Mouse (Mus musculus) hindbrain, embryonic 16.5 days (tissue): Measurements from ENCODE around the gene Rufy1. TPM values are rescaled to one million over a fixed set of nuclear protein-coding genes. Genes with fewer than 3 reads are reported as not detected.
"Not testable (repeated sequence)": the region's sequence is repeated elsewhere in the genome, so short reads cannot be mapped to it uniquely, and the experiment has no call there.

ENCODE experiments used
- ATAC-seq: fragments of 200-750 bp; cut with Nextera tagmentation; 2 replicates; pipeline ENCODE4 v1.8.0; 2017; ENCODE audit warnings: moderate TSS enrichment, moderate library complexity
- H3K27ac ChIP-seq: fragments of 300-500 bp; sonication (generic); 2 replicates; pipeline ENCODE4 v1.5.1; 2014; ENCODE audit warnings: low read depth, mild to moderate bottlenecking, control low read depth, low read length, moderate library complexity
- H3K27me3 ChIP-seq: fragments of 300-500 bp; sonication (generic); replicated peaks from 2 replicates; pipeline ENCODE4 v1.6.1; 2014; ENCODE audit warnings: low read length; ENCODE audit not compliant: control insufficient read depth, insufficient read depth
- H3K36me3 ChIP-seq: fragments of 300-500 bp; sonication (generic); 2 replicates; pipeline ENCODE4 v1.6.1; 2014; ENCODE audit warnings: mild to moderate bottlenecking, low read length, moderate library complexity, mixed read lengths; ENCODE audit not compliant: control insufficient read depth, insufficient read depth
- H3K4me1 ChIP-seq: fragments of 300-500 bp; sonication (generic); 2 replicates; pipeline ENCODE4 v1.6.1; 2014; ENCODE audit warnings: low read depth, low read length; ENCODE audit not compliant: control insufficient read depth, insufficient read depth
- H3K4me2 ChIP-seq: fragments of 300-500 bp; sonication (generic); 2 replicates; pipeline ENCODE4 v1.6.1; 2014; ENCODE audit warnings: mild to moderate bottlenecking, low read length, control low read depth, moderate library complexity
- H3K4me3 ChIP-seq: fragments of 300-500 bp; sonication (generic); 2 replicates; pipeline ENCODE4 v1.5.1; 2014; ENCODE audit warnings: mild to moderate bottlenecking, low read length, control low read depth, moderate library complexity
- H3K9ac ChIP-seq: fragments of 300-500 bp; sonication (generic); 2 replicates; pipeline ENCODE4 v1.6.1; 2014; ENCODE audit warnings: low read depth, mild to moderate bottlenecking, control low read depth, low read length, moderate library complexity
- H3K9me3 ChIP-seq: fragments of 300-500 bp; sonication (generic); 2 replicates; pipeline ENCODE4 v1.6.1; 2014; ENCODE audit warnings: mild to moderate bottlenecking, low read length, moderate library complexity; ENCODE audit not compliant: control insufficient read depth
- WGBS: fragments of 180-500 bp; shearing (Covaris S2); extraction: QIAGEN DNeasy Blood & Tissue Kit; methylation state at CpG from one replicate; pipeline ENCODE4 v1.1.7; 2014; 5-methylcytosine and 5-hydroxymethylcytosine counted together
- polyA plus RNA-seq: library from polyadenylated mRNA; unstranded; fragments of >200 nt; fragmentation: Nextera tagmentation; extraction: Ambion mirVana; gene quantifications from 2 replicates; pipeline ENCODE4 v1.2.1, GENCODE M21; 2015

Gene Rufy1
- polyA plus RNA-seq, 1 experiment from 2014 or later = 23.5 TPM

DNA sequence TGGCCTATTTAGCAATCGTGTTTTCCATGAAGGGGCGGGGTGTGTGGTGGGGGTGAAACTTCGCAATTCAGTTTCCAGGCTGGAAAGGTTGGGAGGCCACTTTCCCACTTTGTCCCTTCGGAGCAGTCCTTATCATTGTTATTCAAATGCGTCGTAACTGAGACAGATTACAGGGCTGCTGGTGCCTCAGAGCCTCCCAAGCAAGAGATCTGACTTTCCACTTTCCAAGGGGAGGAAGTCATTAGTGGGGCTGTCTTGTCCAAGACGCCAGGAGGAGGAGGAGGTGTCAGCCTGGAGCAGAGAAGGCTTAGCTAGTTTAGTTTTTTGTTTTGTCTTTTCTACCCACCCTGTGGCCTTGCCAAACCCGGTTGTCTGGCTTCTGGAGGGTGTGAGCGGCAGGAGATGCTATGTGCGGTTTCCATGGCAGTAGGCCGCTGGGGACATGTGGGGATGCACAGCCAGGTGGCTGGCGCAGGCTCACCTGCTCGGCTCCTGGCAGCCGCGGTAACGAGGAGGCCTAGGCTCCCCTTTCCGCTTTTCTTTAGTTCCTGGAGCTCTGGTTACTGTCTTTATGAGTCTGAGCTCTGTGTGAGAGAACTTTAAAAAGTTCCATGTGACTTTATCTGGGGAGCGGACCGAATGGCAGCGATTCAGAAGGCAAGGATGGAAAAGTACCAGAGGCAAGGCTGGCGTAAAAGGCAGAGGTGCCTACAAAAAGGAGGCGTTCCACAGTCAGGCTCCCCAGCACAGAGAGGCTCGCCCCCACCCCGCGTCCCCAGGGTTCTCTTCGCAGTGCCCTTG is 26.4 kb upstream of the Rufy1 start:
- H3K9me3 ChIP-seq = no peaks in the 10 kb centered on the region
- 3% methylated on average over 26 of the region's 26 CpGs for WGBS
- H3K27me3 ChIP-seq = no peaks in the 10 kb centered on the region
- no peak overlapping the region; the same call in 1 of the 2 replicates for H3K9ac ChIP-seq
- H3K36me3 ChIP-seq = no peaks in the 10 kb centered on the region
- peak overlapping the region; percentile 50 for H3K4me2 ChIP-seq
- H3K4me1 ChIP-seq = peaks cover 9% of the 10 kb centered on the region
- peak overlapping the region; percentile 2; the same call in 1 of the 2 replicates for H3K4me3 ChIP-seq
- peak; percentile 83 for ATAC-seq
- 0 out of 2 replicates have a peak overlapping the region, but pooled peaks have one; percentile 64 for H3K27ac ChIP-seq

GRCm38 (mm10) chr11:50456455-50456854 is 25.5 kb upstream of the Rufy1 start:
- 33% methylated on average over 7 of the region's 7 CpGs for WGBS
- Histone ChIP-seq H3K9me3 (no peaks in the 10 kb centered on the region), H3K27ac (no peak overlapping the region), H3K27me3 (no peaks in the 10 kb centered on the region), H3K4me2 (no peak overlapping the region; the same call in 1 of the 2 replicates), H3K36me3 (no peaks in the 10 kb centered on the region), H3K4me3 (no peak overlapping the region), H3K9ac (no peak overlapping the region), H3K4me1 (peaks cover 9% of the 10 kb centered on the region)
- no peak for ATAC-seq

DNA sequence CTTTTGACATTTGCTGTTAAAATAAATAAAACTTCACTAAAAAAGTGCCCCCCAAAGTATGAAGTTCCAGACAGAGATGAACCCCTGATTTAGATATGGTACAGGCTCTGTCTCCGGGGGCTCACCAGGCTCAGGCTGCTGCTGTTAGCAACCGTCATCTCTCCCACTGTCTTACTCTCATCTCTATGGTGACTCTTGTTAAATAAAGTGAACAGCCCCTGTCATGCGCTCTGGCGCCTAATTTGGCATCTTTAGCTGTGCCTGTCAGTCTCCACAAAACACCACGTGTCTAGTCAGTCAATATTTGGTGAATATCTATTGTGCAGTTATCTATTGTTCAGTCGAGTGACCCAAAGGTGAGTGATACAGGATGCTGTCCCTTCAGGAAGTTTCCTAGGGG is 24.0 kb upstream of the Rufy1 start:
- no peak for ATAC-seq
- H3K4me2 ChIP-seq = no peak overlapping the region
- no peak overlapping the region for H3K4me3 ChIP-seq
- H3K9ac ChIP-seq = no peak overlapping the region
- no peak overlapping the region for H3K27ac ChIP-seq
- no peaks in the 10 kb centered on the region for H3K9me3 ChIP-seq
- H3K4me1 ChIP-seq = peaks cover 9% of the 10 kb centered on the region
- no peaks in the 10 kb centered on the region for H3K27me3 ChIP-seq
- WGBS = 26% methylated on average over 6 of the region's 6 CpGs
- no peaks in the 10 kb centered on the region for H3K36me3 ChIP-seq

DNA sequence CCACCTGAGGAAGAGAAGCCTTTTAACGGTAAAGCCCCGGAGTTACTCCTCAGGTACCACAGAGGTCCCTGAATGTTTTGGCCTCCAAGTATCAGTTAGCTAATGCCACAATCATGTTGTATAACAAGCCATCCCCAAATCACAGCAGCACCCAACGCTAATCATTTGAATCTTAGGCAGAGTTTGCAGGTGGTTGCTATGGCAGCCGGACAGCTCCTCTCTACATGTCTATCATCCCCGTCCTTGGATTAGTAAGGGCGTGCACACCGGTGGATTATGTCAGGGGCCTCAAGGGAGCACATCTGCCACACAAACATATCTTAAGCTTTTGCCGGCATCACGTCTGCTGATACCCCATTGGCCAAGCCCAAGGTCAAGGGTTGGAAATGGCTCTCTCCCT is 19.3 kb upstream of the Rufy1 start:
- Histone ChIP-seq H3K9me3 (no peaks in the 10 kb centered on the region), H3K27ac (no peak overlapping the region), H3K36me3 (no peaks in the 10 kb centered on the region), H3K9ac (no peak overlapping the region), H3K4me3 (no peak overlapping the region), H3K27me3 (no peaks in the 10 kb centered on the region), H3K4me1 (no peaks in the 10 kb centered on the region), H3K4me2 (no peak overlapping the region)
- WGBS = 66% methylated on average over 9 of the region's 9 CpGs
- no peak for ATAC-seq

- not testable (repeated sequence) for H3K9ac ChIP-seq, ATAC-seq, H3K4me2 ChIP-seq, H3K27ac ChIP-seq, H3K36me3 ChIP-seq, H3K27me3 ChIP-seq, H3K4me1 ChIP-seq, H3K9me3 ChIP-seq, H3K4me3 ChIP-seq
- WGBS = 39% methylated on average over 5 of the region's 8 CpGs
Measured at GRCm38 (mm10) chr11:50448163-50448562, 17.2 kb upstream of the Rufy1 start.

GRCm38 (mm10) chr11:50443259-50444065 is 12.5 kb upstream of the Rufy1 start:
- 0 out of 2 replicates have a peak, but pooled peaks have one; percentile 40 for ATAC-seq
- WGBS = 69% methylated on average over 5 of the region's 5 CpGs

GRCm38 (mm10) chr11:50441637-50442036 is 10.7 kb upstream of the Rufy1 start:
- Histone ChIP-seq H3K9me3 (no peaks in the 10 kb centered on the region), H3K4me3 (no peak overlapping the region), H3K27ac (no peak overlapping the region), H3K9ac (no peak overlapping the region), H3K4me2 (no peak overlapping the region), H3K4me1 (no peaks in the 10 kb centered on the region), H3K36me3 (no peaks in the 10 kb centered on the region), H3K27me3 (no peaks in the 10 kb centered on the region)
- 63% methylated on average over 9 of the region's 9 CpGs for WGBS
- no peak for ATAC-seq

More at GRCm38 (mm10) chr11:50443259-50444065, 12.5 kb upstream of the Rufy1 start:
- Histone ChIP-seq H3K9ac (no peak overlapping the region), H3K4me1 (no peaks in the 10 kb centered on the region), H3K27me3 (no peaks in the 10 kb centered on the region), H3K4me2 (no peak overlapping the region), H3K4me3 (no peak overlapping the region), H3K27ac (no peak overlapping the region), H3K9me3 (no peaks in the 10 kb centered on the region), H3K36me3 (no peaks in the 10 kb centered on the region)

- Histone ChIP-seq H3K36me3 (no peaks in the 10 kb centered on the region), H3K4me3 (no peak overlapping the region), H3K27me3 (no peaks in the 10 kb centered on the region), H3K9me3 (no peaks in the 10 kb centered on the region), H3K4me2 (no peak overlapping the region), H3K4me1 (no peaks in the 10 kb centered on the region), H3K27ac (no peak overlapping the region), H3K9ac (no peak overlapping the region)
- no peak for ATAC-seq
- WGBS = 80% methylated on average over 6 of the region's 6 CpGs
Measured at GRCm38 (mm10) chr11:50440691-50441090, 9.8 kb upstream of the Rufy1 start.

GRCm38 (mm10) chr11:50439857-50440256 is 8.9 kb upstream of the Rufy1 start:
- Histone ChIP-seq H3K9me3 (no peaks in the 10 kb centered on the region), H3K4me3 (no peak overlapping the region), H3K36me3 (no peaks in the 10 kb centered on the region), H3K27me3 (no peaks in the 10 kb centered on the region), H3K4me2 (no peak overlapping the region), H3K9ac (no peak overlapping the region), H3K4me1 (no peaks in the 10 kb centered on the region), H3K27ac (no peak overlapping the region)
- WGBS = 64% methylated on average over 8 of the region's 8 CpGs
- ATAC-seq = no peak
